Mouse (Mus musculus): ENCODE measurements around the gene Actg1. TPM values are rescaled to one million over a fixed set of nuclear protein-coding genes. Genes with fewer than 3 reads are reported as not detected.

The Actg1 gene
- polyA plus RNA-seq (2014; fragmentation: Illumina TruSeq; extraction: RNeasy Lipid Tissue Mini Kit (QIAGEN cat#74804); ENCODE audit: low read depth, low replicate concordance): 383 TPM

DNA sequence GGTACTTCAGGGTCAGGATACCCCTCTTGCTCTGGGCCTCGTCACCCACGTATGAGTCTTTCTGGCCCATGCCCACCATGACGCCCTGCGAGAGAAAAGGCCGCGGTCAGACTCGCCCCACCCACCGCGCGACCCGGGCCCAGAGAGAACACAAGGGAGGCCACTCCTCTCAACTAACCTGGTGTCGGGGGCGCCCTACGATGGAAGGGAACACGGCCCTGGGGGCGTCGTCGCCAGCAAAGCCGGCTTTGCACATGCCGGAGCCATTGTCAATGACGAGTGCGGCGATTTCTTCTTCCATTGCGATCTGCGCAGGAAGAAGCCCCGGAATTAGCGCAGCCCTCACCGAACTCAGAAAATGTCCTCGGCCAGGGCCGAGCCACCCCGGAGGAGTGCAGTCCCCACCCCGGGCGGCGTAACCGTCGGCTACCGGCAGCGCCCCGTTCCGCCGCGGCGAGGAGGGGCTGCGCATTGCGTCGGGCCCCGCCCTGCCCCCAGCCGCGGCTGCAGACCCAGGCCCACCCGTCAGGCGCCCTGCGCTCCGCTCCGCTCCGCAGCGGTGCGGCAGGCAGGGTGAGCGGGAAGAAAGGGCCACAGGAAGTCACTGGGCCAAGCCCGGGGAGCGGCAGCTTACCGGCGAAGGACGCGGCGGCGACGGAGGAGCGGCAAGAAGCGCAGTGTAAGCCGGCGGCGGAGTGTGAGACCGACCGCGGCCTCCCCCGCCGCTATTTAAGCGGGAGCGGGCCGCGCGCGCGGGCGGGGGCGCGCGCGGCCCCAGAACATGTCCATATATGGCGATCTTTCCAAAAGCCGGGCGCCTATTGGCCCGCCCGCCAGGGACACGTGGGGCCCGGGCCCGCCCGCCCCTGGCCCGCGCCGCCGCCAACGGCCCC lies at the start of gene Actg1:
TSS of gene Actg1 (minus strand) at position 752 of the 893 bp plus-strand sequence.

DNA sequence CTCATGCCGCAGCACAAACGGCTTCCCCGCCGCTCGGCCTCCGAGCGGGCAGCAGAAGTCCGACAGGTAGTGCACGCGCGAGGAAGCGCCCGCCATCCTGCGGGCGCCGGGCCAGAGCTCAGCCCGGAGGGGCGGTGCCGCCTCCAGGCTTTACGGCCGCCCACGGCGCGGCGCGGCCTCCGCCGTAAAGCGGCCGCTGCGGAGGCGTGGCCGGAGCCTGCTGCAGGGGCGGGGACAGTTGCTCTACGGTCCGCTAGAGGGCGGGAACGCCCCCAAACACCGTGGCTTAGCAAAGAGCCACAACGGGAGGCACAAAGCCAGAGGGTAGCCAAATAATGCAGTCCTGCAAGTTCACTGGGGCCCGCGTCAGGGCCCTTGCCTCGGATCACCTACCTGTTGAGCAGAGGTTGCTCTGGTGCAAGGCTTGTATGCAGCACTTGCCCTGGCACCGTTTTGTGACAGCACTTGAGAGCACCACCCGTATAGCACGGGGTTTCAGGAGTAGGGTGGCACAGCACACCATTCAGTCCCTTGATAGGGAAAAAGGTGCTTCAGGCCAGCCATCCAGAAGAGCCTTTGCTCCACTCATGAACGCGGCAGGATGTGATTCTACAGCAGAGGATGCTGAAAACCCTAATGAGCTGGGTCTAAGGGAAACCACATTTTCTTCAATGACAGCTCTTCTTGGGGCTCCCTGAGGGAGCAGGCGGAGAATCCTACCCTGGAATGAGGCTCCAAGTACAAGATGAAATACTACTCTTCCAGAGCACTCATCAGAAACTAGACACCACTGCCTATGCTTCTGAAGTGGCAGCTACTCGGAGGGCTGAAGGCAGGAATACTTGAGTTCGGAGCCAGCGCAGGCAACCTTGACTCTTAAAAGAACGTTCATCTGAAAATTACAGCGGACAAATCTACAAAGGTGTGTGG lies 30.5 kb upstream of the Actg1 start, which contains the start of gene Faap100:
TSS of gene Faap100 (minus strand) at position 154 of the 930 bp plus-strand sequence.

DNA sequence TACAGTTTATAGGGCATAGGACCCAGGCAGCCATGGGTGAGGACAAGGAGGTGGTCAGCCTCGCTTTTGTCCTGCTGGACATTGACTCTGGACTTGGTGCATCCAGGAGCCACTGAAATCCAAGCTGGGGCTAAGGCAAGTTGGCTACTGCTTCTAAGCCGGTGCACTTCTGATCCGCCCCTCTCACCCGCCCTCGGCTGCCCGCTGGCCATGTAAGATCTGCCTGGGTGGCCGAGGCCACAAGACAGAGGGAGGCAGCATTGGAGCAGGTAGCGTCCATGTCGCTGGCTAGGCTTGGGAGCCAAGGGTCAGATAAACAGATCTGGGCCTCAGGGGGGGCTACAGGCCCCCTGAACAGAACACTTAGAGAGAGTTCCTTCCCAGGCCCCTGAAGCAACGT lies 13.0 kb upstream of the Actg1 start, which contains the start of gene Fscn2:
TSS of gene Fscn2 (plus strand) at position 240 of the 400 bp plus-strand sequence.

Other genes starting within 250 kb of the Actg1 start
- 0.47 TPM for gene Tepsin, start 249.8 kb downstream of the Actg1 start, polyA plus RNA-seq (2014; fragmentation: Illumina TruSeq; extraction: RNeasy Lipid Tissue Mini Kit (QIAGEN cat#74804); ENCODE audit: low read depth, low replicate concordance)
- gene Ndufaf8, start 249.6 kb downstream of the Actg1 start, polyA plus RNA-seq (2014; fragmentation: Illumina TruSeq; extraction: RNeasy Lipid Tissue Mini Kit (QIAGEN cat#74804); ENCODE audit: low read depth, low replicate concordance): 2.3 TPM
- gene Slc38a10, start 197.2 kb downstream of the Actg1 start, polyA plus RNA-seq (2014; fragmentation: Illumina TruSeq; extraction: RNeasy Lipid Tissue Mini Kit (QIAGEN cat#74804); ENCODE audit: low read depth, low replicate concordance): 3.6 TPM
- 1.7 TPM for gene Bahcc1, start 115.6 kb downstream of the Actg1 start, polyA plus RNA-seq (2014; fragmentation: Illumina TruSeq; extraction: RNeasy Lipid Tissue Mini Kit (QIAGEN cat#74804); ENCODE audit: low read depth, low replicate concordance)
- not detected for gene Fscn2, start 13.0 kb upstream of the Actg1 start, polyA plus RNA-seq (2014; fragmentation: Illumina TruSeq; extraction: RNeasy Lipid Tissue Mini Kit (QIAGEN cat#74804); ENCODE audit: low read depth, low replicate concordance)
- 0.29 TPM for gene Faap100, start 30.2 kb upstream of the Actg1 start, polyA plus RNA-seq (2014; fragmentation: Illumina TruSeq; extraction: RNeasy Lipid Tissue Mini Kit (QIAGEN cat#74804); ENCODE audit: low read depth, low replicate concordance)
- 29.9 TPM for gene Nploc4, start 89.2 kb upstream of the Actg1 start, polyA plus RNA-seq (2014; fragmentation: Illumina TruSeq; extraction: RNeasy Lipid Tissue Mini Kit (QIAGEN cat#74804); ENCODE audit: low read depth, low replicate concordance)
- not detected for gene Tspan10, start 94.1 kb upstream of the Actg1 start, polyA plus RNA-seq (2014; fragmentation: Illumina TruSeq; extraction: RNeasy Lipid Tissue Mini Kit (QIAGEN cat#74804); ENCODE audit: low read depth, low replicate concordance)
- not detected for gene Pde6g, start 105.0 kb upstream of the Actg1 start, polyA plus RNA-seq (2014; fragmentation: Illumina TruSeq; extraction: RNeasy Lipid Tissue Mini Kit (QIAGEN cat#74804); ENCODE audit: low read depth, low replicate concordance)
- gene Oxld1, start 109.5 kb upstream of the Actg1 start, polyA plus RNA-seq (2014; fragmentation: Illumina TruSeq; extraction: RNeasy Lipid Tissue Mini Kit (QIAGEN cat#74804); ENCODE audit: low read depth, low replicate concordance): 1.4 TPM
- gene Ccdc137, start 109.6 kb upstream of the Actg1 start, polyA plus RNA-seq (2014; fragmentation: Illumina TruSeq; extraction: RNeasy Lipid Tissue Mini Kit (QIAGEN cat#74804); ENCODE audit: low read depth, low replicate concordance): 13.4 TPM
- gene Arl16, start 119.1 kb upstream of the Actg1 start, polyA plus RNA-seq (2014; fragmentation: Illumina TruSeq; extraction: RNeasy Lipid Tissue Mini Kit (QIAGEN cat#74804); ENCODE audit: low read depth, low replicate concordance): 16.2 TPM
- 2.4 TPM for gene Mrpl12, start 136.1 kb upstream of the Actg1 start, polyA plus RNA-seq (2014; fragmentation: Illumina TruSeq; extraction: RNeasy Lipid Tissue Mini Kit (QIAGEN cat#74804); ENCODE audit: low read depth, low replicate concordance)
- gene Slc25a10, start 143.3 kb upstream of the Actg1 start, polyA plus RNA-seq (2014; fragmentation: Illumina TruSeq; extraction: RNeasy Lipid Tissue Mini Kit (QIAGEN cat#74804); ENCODE audit: low read depth, low replicate concordance): 2.2 TPM
- gene Gcgr, start 182.2 kb upstream of the Actg1 start, polyA plus RNA-seq (2014; fragmentation: Illumina TruSeq; extraction: RNeasy Lipid Tissue Mini Kit (QIAGEN cat#74804); ENCODE audit: low read depth, low replicate concordance): not detected
- gene Mcrip1, start 201.2 kb upstream of the Actg1 start, polyA plus RNA-seq (2014; fragmentation: Illumina TruSeq; extraction: RNeasy Lipid Tissue Mini Kit (QIAGEN cat#74804); ENCODE audit: low read depth, low replicate concordance): 1.0 TPM
- not detected for gene Ppp1r27, start 202.6 kb upstream of the Actg1 start, polyA plus RNA-seq (2014; fragmentation: Illumina TruSeq; extraction: RNeasy Lipid Tissue Mini Kit (QIAGEN cat#74804); ENCODE audit: low read depth, low replicate concordance)
- gene P4hb, start 224.7 kb upstream of the Actg1 start, polyA plus RNA-seq (2014; fragmentation: Illumina TruSeq; extraction: RNeasy Lipid Tissue Mini Kit (QIAGEN cat#74804); ENCODE audit: low read depth, low replicate concordance): 183 TPM
- gene Arhgdia, start 233.1 kb upstream of the Actg1 start, polyA plus RNA-seq (2014; fragmentation: Illumina TruSeq; extraction: RNeasy Lipid Tissue Mini Kit (QIAGEN cat#74804); ENCODE audit: low read depth, low replicate concordance): 32.9 TPM
- 20.8 TPM for gene Alyref, start 249.8 kb upstream of the Actg1 start, polyA plus RNA-seq (2014; fragmentation: Illumina TruSeq; extraction: RNeasy Lipid Tissue Mini Kit (QIAGEN cat#74804); ENCODE audit: low read depth, low replicate concordance)
- gene Anapc11, start 249.9 kb upstream of the Actg1 start, polyA plus RNA-seq (2014; fragmentation: Illumina TruSeq; extraction: RNeasy Lipid Tissue Mini Kit (QIAGEN cat#74804); ENCODE audit: low read depth, low replicate concordance): 10.3 TPM

Measured in adrenal gland, adult 10 weeks (tissue).